Mouse (Mus musculus) ES-Bruce4 (cell line): ENCODE data around the gene Hist1h3f. TPM values are rescaled to one million over a fixed set of nuclear protein-coding genes. Genes with fewer than 3 reads are reported as not detected.
A peak's percentile ranks its signal among the peaks of the same experiment; 100 is the strongest.
"Not testable (repeated sequence)": the region's sequence is repeated elsewhere in the genome, so short reads cannot be mapped to it uniquely, and the experiment has no call there.

Experiments
- H3K27ac ChIP-seq: 2 replicates; pipeline ENCODE4 v1.5.1; 2012; ENCODE audit warnings: low read length, inconsistent platforms; ENCODE audit not compliant: insufficient read depth
- H3K27me3 ChIP-seq: 2 replicates; pipeline ENCODE4 v1.6.1; 2012; ENCODE audit warnings: mild to moderate bottlenecking, low read length, inconsistent platforms; ENCODE audit not compliant: control insufficient read depth, poor library complexity, insufficient read depth, severe bottlenecking
- H3K36me3 ChIP-seq: 2 replicates; pipeline ENCODE4 v1.6.1; 2012; ENCODE audit warnings: inconsistent platforms, mild to moderate bottlenecking, low read length, moderate library complexity; ENCODE audit not compliant: control insufficient read depth, poor library complexity, insufficient read depth, severe bottlenecking
- H3K4me1 ChIP-seq: one replicate; pipeline ENCODE4 v1.8.1; 2011; ENCODE audit warnings: low read length; ENCODE audit not compliant: control insufficient read depth, insufficient read depth
- H3K4me3 ChIP-seq: 2 replicates; pipeline ENCODE4 v1.5.1; 2011; ENCODE audit warnings: low read depth, mild to moderate bottlenecking, low read length
- H3K9ac ChIP-seq: 2 replicates; pipeline ENCODE4 v1.6.1; 2012; ENCODE audit warnings: low read depth, mild to moderate bottlenecking, inconsistent platforms; ENCODE audit not compliant: poor library complexity, severe bottlenecking
- H3K9me3 ChIP-seq: replicated peaks from 2 replicates; pipeline ENCODE4 v1.6.1; 2012; ENCODE audit warnings: mild to moderate bottlenecking, low read length, inconsistent platforms; ENCODE audit not compliant: control insufficient read depth, poor library complexity, insufficient read depth, severe bottlenecking
- CTCF ChIP-seq: IDR thresholded peaks from one replicate; pipeline ENCODE4 v1.8.1; 2011; ENCODE audit warnings: low read depth, low read length
- EP300 ChIP-seq: IDR thresholded peaks from 2 replicates; pipeline ENCODE4 v1.6.1; 2011; ENCODE audit warnings: low read depth, low read length; ENCODE audit not compliant: insufficient read depth
- POLR2A ChIP-seq: IDR thresholded peaks from one replicate; pipeline ENCODE4 v1.8.1; 2011; ENCODE audit warnings: low read length; ENCODE audit not compliant: insufficient read depth
- polyA plus RNA-seq: library from polyadenylated mRNA; stranded (reverse); fragments of >200 nt; gene quantifications from 2 replicates; pipeline ENCODE4 v1.2.4, GENCODE M21; 2011; ENCODE audit warnings: low read depth; ENCODE audit not compliant: missing spikeins, insufficient read depth, insufficient read length

Hist1h3f gene
- polyA plus RNA-seq, 1 experiment = 1.5 TPM

DNA sequence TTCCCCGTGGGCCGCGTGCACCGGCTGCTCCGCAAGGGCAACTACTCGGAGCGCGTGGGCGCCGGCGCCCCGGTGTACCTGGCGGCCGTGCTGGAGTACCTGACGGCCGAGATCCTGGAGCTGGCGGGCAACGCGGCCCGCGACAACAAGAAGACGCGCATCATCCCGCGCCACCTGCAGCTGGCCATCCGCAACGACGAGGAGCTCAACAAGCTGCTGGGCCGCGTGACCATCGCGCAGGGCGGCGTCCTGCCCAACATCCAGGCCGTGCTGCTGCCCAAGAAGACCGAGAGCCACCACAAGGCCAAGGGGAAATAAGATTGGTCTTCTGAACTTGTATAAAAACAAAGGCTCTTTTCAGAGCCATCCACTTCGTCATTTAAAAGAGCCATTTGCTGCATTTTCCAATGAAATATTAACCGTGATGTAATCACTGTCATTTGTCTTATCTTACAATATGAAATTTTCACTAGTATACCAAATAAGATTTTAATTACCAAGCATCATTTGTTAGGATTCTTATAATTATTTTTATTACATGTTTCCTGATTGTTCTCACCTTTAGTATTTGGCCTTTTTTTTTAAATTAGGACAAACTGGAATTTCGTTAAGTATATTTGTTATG lies 30.8 kb downstream of the Hist1h3f start:
- peak overlapping the region; percentile 82 for H3K9ac ChIP-seq
- not testable (repeated sequence) for H3K27me3 ChIP-seq, H3K36me3 ChIP-seq, H3K9me3 ChIP-seq, H3K4me1 ChIP-seq
- peak overlapping the region; percentile 59 for H3K4me3 ChIP-seq
- H3K27ac ChIP-seq = peak overlapping the region; percentile 96
- peak; percentile 91 for TF ChIP-seq POLR2A

DNA sequence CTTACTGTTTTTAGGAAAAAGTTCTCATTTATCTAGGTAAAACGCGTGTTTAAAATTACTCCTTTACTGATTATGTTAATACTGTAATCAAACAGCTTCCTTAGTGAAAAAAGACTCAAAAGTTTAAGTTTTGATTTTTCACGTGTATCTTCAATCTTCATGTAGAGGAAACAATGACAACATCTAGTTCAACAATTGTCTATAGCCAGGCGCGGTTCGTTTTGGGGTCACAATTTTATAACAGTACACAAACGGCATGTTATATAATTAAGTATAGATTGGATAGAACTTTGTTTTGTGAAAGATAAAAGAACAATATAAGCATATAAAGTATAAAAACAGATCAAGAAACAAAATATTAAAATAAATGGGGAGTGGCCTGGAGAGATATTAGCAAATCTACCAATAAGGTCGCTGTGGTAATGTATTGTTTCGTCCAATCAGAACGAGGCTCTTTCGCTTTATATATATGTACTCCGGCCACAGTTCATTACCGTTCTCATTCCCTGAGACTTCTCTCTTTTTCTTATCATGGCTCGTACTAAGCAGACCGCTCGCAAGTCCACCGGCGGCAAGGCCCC lies 31.5 kb downstream of the Hist1h3f start, which contains the start of gene Hist1h3d:
TSS of gene Hist1h3d (plus strand) at position 493 of the 581 bp plus-strand sequence.
- H3K9ac ChIP-seq = peak within 1 kb of the TSS; percentile 82
- TF ChIP-seq CTCF = no peak
- TF ChIP-seq POLR2A = no peak
- no peak for TF ChIP-seq EP300
- no peaks in the 10 kb centered on the region for H3K27me3 ChIP-seq
- no peaks in the 10 kb centered on the region for H3K4me1 ChIP-seq
- peak within 1 kb of the TSS; percentile 96 for H3K27ac ChIP-seq
- H3K9me3 ChIP-seq = no peaks in the 10 kb centered on the region
- peak within 1 kb of the TSS; percentile 85 for H3K4me3 ChIP-seq
- H3K36me3 ChIP-seq = no peaks in the 10 kb centered on the region

DNA sequence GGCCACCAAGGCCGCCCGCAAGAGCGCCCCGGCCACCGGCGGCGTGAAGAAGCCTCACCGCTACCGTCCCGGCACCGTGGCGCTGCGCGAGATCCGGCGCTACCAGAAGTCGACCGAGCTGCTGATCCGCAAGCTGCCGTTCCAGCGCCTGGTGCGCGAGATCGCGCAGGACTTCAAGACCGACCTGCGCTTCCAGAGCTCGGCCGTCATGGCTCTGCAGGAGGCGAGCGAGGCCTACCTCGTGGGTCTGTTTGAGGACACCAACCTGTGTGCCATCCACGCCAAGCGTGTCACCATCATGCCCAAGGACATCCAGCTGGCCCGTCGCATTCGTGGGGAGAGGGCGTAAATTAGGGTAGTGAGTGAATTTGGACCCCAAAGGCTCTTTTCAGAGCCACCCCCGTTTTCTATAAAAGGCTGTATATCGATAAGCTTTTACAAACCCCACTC lies 32.0 kb downstream of the Hist1h3f start:
- Histone ChIP-seq H3K27ac (peak overlapping the region; percentile 58; the same call in 1 of the 2 replicates), H3K4me3 (peak overlapping the region; percentile 85), H3K9ac (peak overlapping the region; percentile 79)
- H3K4me1 ChIP-seq, H3K9me3 ChIP-seq, H3K36me3 ChIP-seq, H3K27me3 ChIP-seq: not testable (repeated sequence)
- TF ChIP-seq POLR2A = peak; percentile 81

DNA sequence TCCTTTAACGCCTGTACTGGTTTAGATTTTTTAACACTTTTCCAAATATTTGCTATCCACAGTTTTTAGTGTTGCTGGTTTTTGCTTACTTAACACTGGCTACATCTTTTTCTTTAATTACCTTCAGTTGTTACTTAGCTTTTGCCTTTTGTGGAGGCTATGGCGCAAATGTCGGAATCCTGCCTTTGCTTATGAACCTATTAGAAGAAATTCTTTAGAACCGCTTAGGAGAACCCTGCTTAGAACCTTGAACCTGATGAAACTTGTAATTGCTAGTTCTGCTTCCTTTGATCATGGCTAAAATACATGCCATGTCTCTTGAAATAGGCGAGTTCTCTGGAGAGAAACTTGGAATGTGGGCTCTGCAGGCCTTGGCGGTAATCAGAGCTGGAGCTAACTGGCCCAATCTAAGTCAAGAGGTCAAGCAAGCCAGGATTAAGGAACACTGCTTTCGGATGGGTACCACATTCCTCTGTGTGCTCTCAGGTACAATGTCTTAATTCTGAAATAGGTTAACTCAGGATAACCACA lies 32.6 kb downstream of the Hist1h3f start:
- H3K27ac ChIP-seq = peak overlapping the region; percentile 93
- H3K27me3 ChIP-seq = no peaks in the 10 kb centered on the region
- TF ChIP-seq POLR2A = no peak
- TF ChIP-seq CTCF = no peak
- TF ChIP-seq EP300 = no peak
- no peaks in the 10 kb centered on the region for H3K4me1 ChIP-seq
- H3K36me3 ChIP-seq = no peaks in the 10 kb centered on the region
- peak overlapping the region; percentile 72 for H3K4me3 ChIP-seq
- H3K9ac ChIP-seq = peak overlapping the region; percentile 79
- no peaks in the 10 kb centered on the region for H3K9me3 ChIP-seq

DNA sequence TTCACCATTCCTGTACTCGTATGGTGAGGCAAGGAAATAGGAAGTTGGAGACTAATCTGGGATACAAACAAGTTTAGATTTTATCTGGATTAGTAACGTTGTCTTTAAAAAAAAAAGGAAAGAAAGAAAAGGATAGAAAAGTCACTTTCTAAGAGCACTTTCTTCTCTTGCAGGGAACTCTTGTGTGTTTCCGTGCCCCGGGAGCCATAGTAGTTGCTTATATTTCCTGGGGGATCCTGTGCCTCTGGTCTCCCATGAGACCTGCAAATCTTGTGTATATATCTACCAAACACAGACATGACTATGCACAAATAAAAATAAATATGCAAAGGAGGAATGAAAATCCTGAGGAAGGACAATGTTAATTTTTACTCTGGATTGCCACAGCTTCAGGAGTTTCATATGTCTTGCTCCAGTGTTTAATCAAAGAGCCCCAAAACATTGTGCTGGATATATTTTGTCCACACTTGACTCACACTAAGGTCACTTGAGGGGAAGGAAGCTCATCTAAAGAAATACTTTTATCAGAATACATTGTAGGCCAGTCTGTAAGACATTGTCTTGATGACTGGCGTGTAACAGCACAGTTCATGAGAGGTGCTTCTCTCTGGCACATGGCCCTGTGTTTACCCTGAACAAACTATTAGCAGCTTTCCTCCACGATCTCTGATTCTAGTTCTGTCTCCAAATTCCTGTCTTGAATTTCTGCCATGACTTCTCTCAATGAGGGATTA lies 33.2 kb downstream of the Hist1h3f start:
- H3K36me3 ChIP-seq = no peaks in the 10 kb centered on the region
- peak overlapping the region; percentile 93 for H3K27ac ChIP-seq
- TF ChIP-seq POLR2A (no peak), EP300 (no peak), CTCF (no peak)
- no peaks in the 10 kb centered on the region for H3K27me3 ChIP-seq
- H3K4me3 ChIP-seq = peak overlapping the region; percentile 72; the same call in 1 of the 2 replicates
- no peaks in the 10 kb centered on the region for H3K4me1 ChIP-seq
- no peaks in the 10 kb centered on the region for H3K9me3 ChIP-seq
- H3K9ac ChIP-seq = peak overlapping the region; percentile 79

DNA sequence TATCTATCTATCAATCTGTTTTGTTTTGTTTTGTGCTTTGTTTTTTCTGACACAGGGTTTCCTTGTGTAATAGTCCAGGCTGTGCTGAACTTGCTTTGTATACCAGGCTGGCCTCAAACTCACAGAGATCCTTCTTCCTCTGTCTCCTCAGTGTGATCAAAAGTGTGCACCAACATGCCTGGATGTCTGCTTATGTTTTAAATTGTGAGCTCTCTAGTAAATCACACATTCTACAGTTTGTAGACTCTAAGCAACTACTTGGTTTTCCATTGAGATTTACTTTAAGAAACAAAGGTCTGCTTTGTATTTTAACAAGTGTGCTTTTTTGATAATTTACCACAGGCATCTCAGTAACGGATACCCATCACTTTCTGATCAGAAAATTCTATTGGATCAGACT lies 34.0 kb downstream of the Hist1h3f start:
- Histone ChIP-seq H3K27me3 (no peaks in the 10 kb centered on the region), H3K9me3 (no peaks in the 10 kb centered on the region), H3K4me3 (no peak overlapping the region), H3K27ac (no peak overlapping the region), H3K9ac (no peak overlapping the region), H3K4me1 (no peaks in the 10 kb centered on the region), H3K36me3 (no peaks in the 10 kb centered on the region)
- TF ChIP-seq POLR2A (no peak), CTCF (no peak), EP300 (no peak)
